Mouse (Mus musculus) heart, adult 9 months (tissue): Measurements from ENCODE around the gene Acot13.
"Not testable (repeated sequence)": the region's sequence is repeated elsewhere in the genome, so short reads cannot be mapped to it uniquely, and the experiment has no call there.

Experiments
- DNase-seq, 2 experiments: peaks; one replicate each; pipeline ENCODE4 v3.0.0; 2022; ENCODE audit warnings: low spot score in 2 of 2

Gene Acot13

GRCm38 (mm10) chr13:24831353-24832130 lies at the start of gene Acot13, which contains the start of gene Tdp2:
Acot13 (minus strand) TSS chr13:24831540.
Tdp2 (plus strand) TSS chr13:24831679.
- DNase-seq: peak; percentile 93 to 94

GRCm38 (mm10) chr13:24880704-24881103 lies 49.4 kb upstream of the Acot13 start:
- no peak for DNase-seq

GRCm38 (mm10) chr13:24880208-24880607 lies 48.9 kb upstream of the Acot13 start:
- no peak for DNase-seq

- DNase-seq: no peak
Observed at GRCm38 (mm10) chr13:24879359-24880040, 48.2 kb upstream of the Acot13 start.

GRCm38 (mm10) chr13:24868233-24868632 lies 36.9 kb upstream of the Acot13 start:
- DNase-seq: no peak

GRCm38 (mm10) chr13:24867789-24868188 lies 36.4 kb upstream of the Acot13 start:
- no peak for DNase-seq

- DNase-seq: no peak
Observed at GRCm38 (mm10) chr13:24866430-24867402, 35.4 kb upstream of the Acot13 start.

- DNase-seq: peak in 1 of 2 experiments; percentile 20
Observed at GRCm38 (mm10) chr13:24862520-24862919, 31.2 kb upstream of the Acot13 start.

- no peak for DNase-seq
Observed at GRCm38 (mm10) chr13:24862021-24862420, 30.7 kb upstream of the Acot13 start.

- DNase-seq: no peak
Observed at GRCm38 (mm10) chr13:24861084-24861483, 29.7 kb upstream of the Acot13 start.

- no peak for DNase-seq
Observed at GRCm38 (mm10) chr13:24859115-24859514, 27.8 kb upstream of the Acot13 start.

- DNase-seq: peak; percentile 26 to 42
Observed at GRCm38 (mm10) chr13:24852570-24852969, 21.2 kb upstream of the Acot13 start.

- DNase-seq: no peak
Observed at GRCm38 (mm10) chr13:24851989-24852388, 20.6 kb upstream of the Acot13 start.

- DNase-seq: no peak
Observed at GRCm38 (mm10) chr13:24849318-24849717, 18.0 kb upstream of the Acot13 start.

- no peak for DNase-seq
Observed at GRCm38 (mm10) chr13:24844983-24845955, 13.9 kb upstream of the Acot13 start, which contains the start of gene D130043K22Rik. D130043K22Rik (plus strand) TSS chr13:24845135.

GRCm38 (mm10) chr13:24841702-24842101 lies 10.4 kb upstream of the Acot13 start:
- no peak for DNase-seq

- DNase-seq: no peak
Observed at GRCm38 (mm10) chr13:24839831-24840230, 8.5 kb upstream of the Acot13 start.

GRCm38 (mm10) chr13:24837765-24838164 lies 6.4 kb upstream of the Acot13 start:
- not testable (repeated sequence) for DNase-seq

GRCm38 (mm10) chr13:24832811-24833155 lies 1.4 kb upstream of the Acot13 start:
- no peak for DNase-seq

GRCm38 (mm10) chr13:24832131-24832810 lies 931 bp upstream of the Acot13 start:
- DNase-seq: no peak
